Mouse (Mus musculus) megakaryocyte, embryonic 14.5 days (primary cell): Measurements from ENCODE around the gene Adipor1. TPM values are rescaled to one million over a fixed set of nuclear protein-coding genes. Genes with fewer than 3 reads are reported as not detected.

Experiments used
- H3K27me3 ChIP-seq: replicated peaks from 2 replicates; pipeline ENCODE3; 2012; ENCODE audit warnings: inconsistent platforms
- H3K36me3 ChIP-seq: replicated peaks from 2 replicates; pipeline ENCODE3; 2012; ENCODE audit warnings: low read length, inconsistent platforms, mixed read lengths
- H3K4me1 ChIP-seq: 2 replicates; pipeline ENCODE4 v1.6.1; 2012; ENCODE audit warnings: inconsistent platforms
- H3K4me3 ChIP-seq: replicated peaks from 2 replicates; pipeline ENCODE3; 2012; ENCODE audit warnings: moderate library complexity, mild to moderate bottlenecking, inconsistent platforms
- H3K9me3 ChIP-seq: 2 replicates; pipeline ENCODE4 v1.6.1; 2012; ENCODE audit warnings: inconsistent platforms
- FLI1 ChIP-seq: IDR thresholded peaks from 2 replicates; pipeline ENCODE4 v1.6.1; 2012; ENCODE audit warnings: low read length, inconsistent platforms, mixed read lengths
- GATA1 ChIP-seq: IDR thresholded peaks from 3 replicates; pipeline ENCODE4 v1.6.1; 2012; ENCODE audit warnings: mixed read lengths, low read length, inconsistent platforms, borderline replicate concordance
- polyA plus RNA-seq: library from polyadenylated mRNA; stranded (reverse); fragments of >175 nt; gene quantifications from 2 replicates; pipeline ENCODE4 v1.2.3, GENCODE M21; 2012; ENCODE audit warnings: low replicate concordance; ENCODE audit not compliant: insufficient read depth

Gene Adipor1
- polyA plus RNA-seq, result 65.2 and 119 TPM in 2 replicates

DNA sequence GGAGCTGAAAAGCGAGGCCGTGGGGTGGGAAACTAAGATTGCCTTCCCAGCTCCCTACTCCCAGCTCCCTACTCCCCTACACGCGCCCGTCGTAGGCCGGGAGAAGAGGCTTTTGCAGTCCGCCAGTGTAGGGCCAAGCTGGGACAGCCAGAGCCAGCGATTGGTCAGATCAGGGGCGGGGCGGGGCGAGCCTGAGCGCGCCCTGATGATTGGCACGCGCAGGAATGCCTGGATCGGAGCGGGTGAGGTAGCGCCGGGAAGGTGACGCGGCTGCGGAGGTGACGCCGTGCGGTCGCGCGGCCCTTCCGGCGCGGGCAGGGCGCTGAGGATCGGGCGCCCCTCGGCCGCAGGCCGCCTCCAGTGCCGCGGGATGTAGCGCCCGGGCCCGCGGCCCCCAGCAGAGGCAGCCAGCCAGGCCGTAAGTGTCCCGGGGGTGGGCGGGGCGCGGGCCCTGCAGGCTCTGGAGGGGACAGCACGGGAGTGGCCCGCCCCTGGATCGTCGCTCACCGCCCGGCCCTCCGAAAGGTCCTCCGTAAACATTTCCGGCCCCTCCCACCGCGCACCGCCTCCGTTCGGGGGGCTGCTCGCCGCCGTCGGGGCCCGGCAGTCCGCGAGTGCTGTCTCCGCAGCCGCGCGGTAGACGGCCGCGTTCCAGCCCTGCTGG lies at the start of gene Adipor1:
Gene Adipor1 (plus strand): TSS at position 211 of the 664 bp plus-strand sequence.
- TF ChIP-seq GATA1 (no peak), FLI1 (peak; percentile 39; the same call in 1 of the 2 replicates)
- Histone ChIP-seq H3K4me1 (peaks cover 53% of the 10 kb centered on the region), H3K4me3 (peak within 1 kb of the TSS; percentile 96), H3K36me3 (peaks cover 32% of the 10 kb centered on the region), H3K27me3 (no peaks in the 10 kb centered on the region), H3K9me3 (no peaks in the 10 kb centered on the region)

DNA sequence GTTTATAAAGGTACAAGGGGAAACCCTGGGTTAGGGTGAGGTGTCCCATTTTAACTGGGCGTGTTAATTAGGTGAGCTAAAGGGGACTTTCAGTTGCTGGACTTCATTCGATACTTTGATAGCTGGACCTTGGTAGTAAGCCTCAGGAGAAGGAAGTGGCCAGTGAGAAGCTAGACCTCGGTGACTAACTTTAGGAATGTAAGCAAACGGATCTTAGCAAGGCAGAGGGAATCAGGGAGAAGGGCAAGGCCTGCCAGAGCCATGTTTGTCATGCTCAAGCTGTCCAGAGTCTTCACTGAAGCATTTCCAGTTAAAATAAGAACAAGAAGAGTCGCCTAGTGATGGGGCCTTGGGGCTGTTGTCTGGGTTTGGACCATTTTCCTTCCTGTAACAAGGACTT lies 49.7 kb upstream of the Adipor1 start:
- no peak overlapping the region for H3K4me3 ChIP-seq
- no peaks in the 10 kb centered on the region for H3K27me3 ChIP-seq
- peaks cover 31% of the 10 kb centered on the region for H3K4me1 ChIP-seq
- peaks cover 2% of the 10 kb centered on the region for H3K36me3 ChIP-seq
- peaks cover 10% of the 10 kb centered on the region for H3K9me3 ChIP-seq
- TF ChIP-seq FLI1, result no peak
- TF ChIP-seq GATA1, result no peak

- H3K4me3 ChIP-seq, result no peak overlapping the region
- no peaks in the 10 kb centered on the region for H3K36me3 ChIP-seq
- H3K9me3 ChIP-seq, result peaks cover 29% of the 10 kb centered on the region
- H3K4me1 ChIP-seq, result peaks cover 19% of the 10 kb centered on the region
- no peak for TF ChIP-seq GATA1
- TF ChIP-seq FLI1, result no peak
- H3K27me3 ChIP-seq, result peaks cover 3% of the 10 kb centered on the region
These were observed 46.3 kb upstream of the Adipor1 start for GRCm38 (mm10) chr1:134368777-134369337.

- no peak for TF ChIP-seq GATA1
- TF ChIP-seq FLI1, result no peak
- H3K27me3 ChIP-seq, result peaks cover 25% of the 10 kb centered on the region
- H3K4me3 ChIP-seq, result no peak overlapping the region
- H3K36me3 ChIP-seq, result no peaks in the 10 kb centered on the region
- H3K4me1 ChIP-seq, result no peaks in the 10 kb centered on the region
- peaks cover 29% of the 10 kb centered on the region for H3K9me3 ChIP-seq
These were observed 41.1 kb upstream of the Adipor1 start for GRCm38 (mm10) chr1:134374124-134374523.

GRCm38 (mm10) chr1:134381051-134381450 lies 34.1 kb upstream of the Adipor1 start:
- Histone ChIP-seq H3K36me3 (no peaks in the 10 kb centered on the region), H3K9me3 (peaks cover 9% of the 10 kb centered on the region), H3K4me3 (no peak overlapping the region), H3K4me1 (peaks cover 10% of the 10 kb centered on the region), H3K27me3 (peaks cover 42% of the 10 kb centered on the region)
- TF ChIP-seq GATA1 (no peak), FLI1 (no peak)

DNA sequence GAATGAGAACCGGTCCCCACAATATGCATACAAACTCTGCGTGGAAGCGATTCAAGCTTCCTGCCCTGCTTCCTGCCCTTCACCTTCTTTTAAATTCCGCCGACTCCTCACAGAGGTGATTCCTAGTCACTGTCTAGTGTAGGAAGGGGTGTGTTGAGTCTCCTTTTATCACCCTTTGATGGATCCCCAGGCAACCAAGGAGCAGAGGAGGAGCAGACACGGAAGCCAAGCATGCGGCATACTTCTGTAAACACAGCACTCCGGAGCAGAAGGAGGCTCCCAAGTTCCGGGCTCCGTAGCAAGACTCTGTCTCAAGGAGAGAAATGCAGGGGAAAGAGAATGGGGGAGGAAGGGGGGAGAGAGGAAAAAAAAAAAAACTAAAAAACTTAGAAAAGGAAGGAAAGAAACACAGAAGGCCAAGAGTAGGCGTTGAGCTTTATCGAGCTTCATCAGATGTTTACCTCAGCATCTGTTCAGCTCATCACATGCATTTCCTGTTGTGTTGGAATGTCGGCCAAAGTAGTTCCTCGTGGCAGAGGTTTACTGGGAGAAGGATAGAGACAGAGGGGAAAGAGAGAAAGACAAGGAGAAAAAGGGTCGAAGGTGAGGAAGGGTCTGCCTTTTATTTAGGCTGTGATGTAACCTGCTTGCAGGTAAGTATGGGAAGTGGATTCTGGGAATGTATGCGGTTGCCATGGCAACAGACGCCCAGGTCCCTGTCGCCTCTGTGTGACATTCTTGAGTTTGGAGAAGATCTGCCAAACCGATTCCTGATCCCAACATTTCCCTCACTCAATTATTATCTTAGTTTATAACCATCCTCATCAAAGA lies 33.2 kb upstream of the Adipor1 start:
- Histone ChIP-seq H3K4me3 (peak overlapping the region; percentile 83), H3K9me3 (peaks cover 9% of the 10 kb centered on the region), H3K4me1 (peaks cover 10% of the 10 kb centered on the region), H3K36me3 (no peaks in the 10 kb centered on the region), H3K27me3 (peaks cover 39% of the 10 kb centered on the region)
- TF ChIP-seq GATA1, result no peak
- no peak for TF ChIP-seq FLI1

GRCm38 (mm10) chr1:134384581-134384980 lies 30.6 kb upstream of the Adipor1 start:
- H3K4me1 ChIP-seq, result peaks cover 11% of the 10 kb centered on the region

GRCm38 (mm10) chr1:134385176-134385575 lies 30.0 kb upstream of the Adipor1 start:
- H3K27me3 ChIP-seq, result peaks cover 49% of the 10 kb centered on the region
- H3K4me3 ChIP-seq, result peak overlapping the region; percentile 14
- peaks cover 9% of the 10 kb centered on the region for H3K9me3 ChIP-seq
- peaks cover 17% of the 10 kb centered on the region for H3K4me1 ChIP-seq
- H3K36me3 ChIP-seq, result no peaks in the 10 kb centered on the region
- TF ChIP-seq FLI1 (no peak), GATA1 (no peak)

More at GRCm38 (mm10) chr1:134384581-134384980, 30.6 kb upstream of the Adipor1 start:
- Histone ChIP-seq H3K27me3 (peaks cover 43% of the 10 kb centered on the region), H3K4me3 (no peak overlapping the region), H3K9me3 (peaks cover 9% of the 10 kb centered on the region), H3K36me3 (no peaks in the 10 kb centered on the region)
- TF ChIP-seq GATA1 (no peak), FLI1 (no peak)

DNA sequence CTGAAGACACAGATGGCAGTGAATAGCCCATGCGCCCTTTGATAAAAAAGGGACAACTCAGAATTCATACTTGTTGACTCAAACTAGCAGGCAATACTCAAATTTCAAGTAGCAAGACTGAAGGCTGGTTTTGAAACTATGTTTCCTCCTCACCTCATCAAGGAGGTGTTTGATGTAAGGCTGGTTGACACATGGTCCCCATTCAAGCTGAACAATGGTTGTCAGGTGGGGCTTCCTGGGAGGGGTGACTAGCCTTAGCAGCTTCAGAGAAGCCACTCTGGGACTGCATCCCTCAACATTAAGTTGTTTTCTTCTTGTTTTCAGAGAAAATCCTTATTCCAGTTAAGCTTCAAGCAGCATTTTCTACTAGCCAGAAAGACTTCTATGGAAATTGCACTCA lies 29.5 kb upstream of the Adipor1 start, which contains the start of gene 4933406M09Rik:
Gene 4933406M09Rik (plus strand): TSS at position 275 of the 400 bp plus-strand sequence.
- H3K4me3 ChIP-seq, result peak within 1 kb of the TSS; percentile 14
- peaks cover 52% of the 10 kb centered on the region for H3K27me3 ChIP-seq
- TF ChIP-seq FLI1, result no peak
- TF ChIP-seq GATA1, result no peak
- H3K36me3 ChIP-seq, result no peaks in the 10 kb centered on the region
- peaks cover 18% of the 10 kb centered on the region for H3K4me1 ChIP-seq
- H3K9me3 ChIP-seq, result peaks cover 9% of the 10 kb centered on the region
